Mouse (Mus musculus): ENCODE data around the gene Wdr93.

DNA sequence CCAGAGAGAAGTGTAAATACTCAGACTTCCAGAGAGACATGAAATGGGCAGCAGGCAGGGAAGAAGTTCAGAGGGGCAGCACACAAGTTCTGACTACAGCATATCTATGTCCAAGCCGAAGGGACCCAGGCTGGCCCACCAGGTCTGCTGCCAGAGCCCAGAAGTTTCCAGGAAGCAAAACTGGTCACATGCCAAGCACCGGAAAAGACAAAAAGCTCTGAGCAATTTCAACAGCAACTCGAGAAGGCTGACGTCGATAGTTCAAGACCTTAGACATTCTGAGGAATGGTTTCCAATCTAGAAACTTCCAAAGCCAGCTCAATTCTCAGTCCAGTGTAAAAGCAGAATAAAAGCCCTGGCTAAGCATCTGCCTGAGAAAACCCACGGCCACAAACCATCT is 88.6 kb downstream of the Wdr93 start:
- TF ChIP-seq POLR2A (IDR thresholded peaks at IDR 0.05; ENCODE audit: extremely low read depth, insufficient read depth, low read length) = no peak
- no peak for TF ChIP-seq CTCF (IDR thresholded peaks at IDR 0.05; ENCODE audit: extremely low read depth, insufficient read depth, low read length)

All from cortical plate, adult 2 months (tissue).